Mouse (Mus musculus): ENCODE measurements around the gene Lst1. TPM values are rescaled to one million over a fixed set of nuclear protein-coding genes. Genes with fewer than 3 reads are reported as not detected.

Lst1 gene
- polyA plus RNA-seq, 2 experiments, result 25.6 to 37.7 TPM

DNA sequence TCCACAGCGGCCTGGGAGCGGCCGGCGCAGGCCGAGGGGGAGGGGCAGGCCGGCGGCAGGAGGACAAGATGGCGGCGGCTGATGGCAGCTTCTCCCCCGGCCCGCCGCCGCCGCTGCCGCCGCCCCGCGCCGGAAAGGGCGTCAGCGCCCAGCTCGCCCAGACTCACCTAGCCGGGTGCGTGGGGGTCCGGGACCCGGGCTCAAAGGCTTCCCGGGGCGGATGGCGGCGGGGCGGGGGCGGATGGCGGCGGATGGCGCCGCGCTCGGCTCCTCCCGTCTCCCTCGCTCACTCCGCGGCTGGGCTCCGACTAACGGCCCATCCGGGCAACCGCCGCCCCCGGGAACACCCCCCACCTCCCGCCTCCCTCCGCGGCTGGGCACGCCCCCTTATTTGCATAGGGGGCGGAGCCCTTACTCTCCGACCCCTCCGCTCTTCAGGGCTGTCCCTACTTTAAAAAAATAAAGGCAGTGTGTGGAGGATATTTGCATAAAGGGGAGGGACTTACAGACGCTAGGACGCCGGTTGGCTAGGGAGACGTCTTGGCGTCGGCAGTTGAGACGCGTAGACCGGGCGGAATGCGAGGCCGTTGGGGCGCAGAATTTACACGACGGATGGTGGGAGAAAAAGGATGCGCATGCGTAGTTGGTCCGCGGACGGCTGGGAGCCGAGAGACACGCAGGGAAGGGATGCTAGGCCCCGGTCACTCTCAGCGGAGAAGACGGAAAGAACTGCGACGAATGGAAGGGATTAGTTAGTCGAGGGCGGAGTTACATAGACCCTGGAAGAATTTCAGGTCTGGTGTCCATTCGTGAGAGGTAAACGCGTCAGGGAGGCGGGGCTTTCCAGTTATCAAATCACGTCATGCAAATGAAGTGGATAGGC lies 23.4 kb downstream of the Lst1 start, which contains the start of gene Prrc2a:
Prrc2a (minus strand) TSS at position 330 of the 883 bp plus-strand sequence.
- H3K4me1 ChIP-seq (replicated peaks; ENCODE audit: control insufficient read depth in 2 of 2, insufficient read depth in 2 of 2, low read length in 1 of 2), result peaks cover 4 to 21% of the 10 kb centered on the region in 2 experiments
- under 1% methylated on average over 72 of the region's 89 CpGs for WGBS (ENCODE audit: insufficient replicate concordance)
- ATAC-seq (ENCODE audit: insufficient read depth) (peak; percentile 95), DNase-seq (ENCODE audit: low read depth in 3 of 3, low spot score in 3 of 3) (peak; percentile 97 to 98 (median 97))
- peak within 1 kb of the TSS; percentile 90 for H3K4me2 ChIP-seq (ENCODE audit: low read depth)
- peak within 1 kb of the TSS; percentile 95 to 99 for H3K4me3 ChIP-seq (ENCODE audit: insufficient read depth in 1 of 2, low read depth in 2 of 2, low read length in 2 of 2)
- no peaks in the 10 kb centered on the region for H3K9me3 ChIP-seq (ENCODE audit: control insufficient read depth, low read length)
- H3K9ac ChIP-seq (replicated peaks), result peak within 1 kb of the TSS; percentile 99
- H3K36me3 ChIP-seq (replicated peaks; ENCODE audit: control insufficient read depth, insufficient read depth, low read depth), result peaks cover 25% of the 10 kb centered on the region
- TF ChIP-seq CTCF (IDR thresholded peaks at IDR 0.05; ENCODE audit: low read depth) (no peak), EP300 (IDR thresholded peaks at IDR 0.05; ENCODE audit: low read depth) (0 out of 2 replicates have a peak, but pooled peaks have one; percentile 10)
- no peaks in the 10 kb centered on the region for H3K27me3 ChIP-seq (ENCODE audit: control insufficient read depth, insufficient read depth, low read length)
- peak within 1 kb of the TSS; percentile 88 for H3K27ac ChIP-seq

DNA sequence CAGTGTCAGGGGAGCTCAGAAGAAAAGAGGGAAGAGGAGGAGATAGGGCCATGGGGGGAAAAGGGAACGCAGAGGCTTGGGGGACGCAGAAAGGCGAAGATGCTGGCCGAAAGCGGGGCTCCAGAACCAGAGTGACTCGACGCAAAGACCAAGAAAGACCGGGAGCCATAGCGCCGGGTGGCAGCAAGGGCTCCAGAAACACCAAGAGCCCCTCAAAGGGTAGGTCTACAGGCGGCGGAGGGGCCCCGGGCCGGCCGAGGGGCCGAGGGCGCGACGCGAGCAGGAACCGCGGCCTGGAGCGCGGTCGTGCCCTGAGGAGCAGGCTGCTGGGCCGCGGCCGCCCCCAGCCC lies 24.0 kb downstream of the Lst1 start:
- Histone ChIP-seq H3K27ac (peak overlapping the region; percentile 82), H3K36me3 (replicated peaks; ENCODE audit: control insufficient read depth, insufficient read depth, low read depth) (peaks cover 31% of the 10 kb centered on the region), H3K4me3 (ENCODE audit: insufficient read depth in 1 of 2, low read depth in 2 of 2, low read length in 2 of 2) (peak overlapping the region; percentile 95 to 99), H3K4me2 (ENCODE audit: low read depth) (peak overlapping the region; percentile 90), H3K27me3 (ENCODE audit: control insufficient read depth, insufficient read depth, low read length) (no peaks in the 10 kb centered on the region), H3K4me1 (replicated peaks; ENCODE audit: control insufficient read depth in 2 of 2, insufficient read depth in 2 of 2, low read length in 1 of 2) (peaks cover 4 to 21% of the 10 kb centered on the region in 2 experiments), H3K9me3 (ENCODE audit: control insufficient read depth, low read length) (no peaks in the 10 kb centered on the region), H3K9ac (replicated peaks) (peak overlapping the region; percentile 99)
- 0% methylated on average over 25 of the region's 28 CpGs for WGBS (ENCODE audit: insufficient replicate concordance)
- TF ChIP-seq EP300 (IDR thresholded peaks at IDR 0.05; ENCODE audit: low read depth) (no peak), CTCF (IDR thresholded peaks at IDR 0.05; ENCODE audit: low read depth) (no peak)
- ATAC-seq (ENCODE audit: insufficient read depth) (no peak), DNase-seq (ENCODE audit: low read depth in 3 of 3, low spot score in 3 of 3) (peak in 2 of 3 experiments; percentile 7 to 11)

DNA sequence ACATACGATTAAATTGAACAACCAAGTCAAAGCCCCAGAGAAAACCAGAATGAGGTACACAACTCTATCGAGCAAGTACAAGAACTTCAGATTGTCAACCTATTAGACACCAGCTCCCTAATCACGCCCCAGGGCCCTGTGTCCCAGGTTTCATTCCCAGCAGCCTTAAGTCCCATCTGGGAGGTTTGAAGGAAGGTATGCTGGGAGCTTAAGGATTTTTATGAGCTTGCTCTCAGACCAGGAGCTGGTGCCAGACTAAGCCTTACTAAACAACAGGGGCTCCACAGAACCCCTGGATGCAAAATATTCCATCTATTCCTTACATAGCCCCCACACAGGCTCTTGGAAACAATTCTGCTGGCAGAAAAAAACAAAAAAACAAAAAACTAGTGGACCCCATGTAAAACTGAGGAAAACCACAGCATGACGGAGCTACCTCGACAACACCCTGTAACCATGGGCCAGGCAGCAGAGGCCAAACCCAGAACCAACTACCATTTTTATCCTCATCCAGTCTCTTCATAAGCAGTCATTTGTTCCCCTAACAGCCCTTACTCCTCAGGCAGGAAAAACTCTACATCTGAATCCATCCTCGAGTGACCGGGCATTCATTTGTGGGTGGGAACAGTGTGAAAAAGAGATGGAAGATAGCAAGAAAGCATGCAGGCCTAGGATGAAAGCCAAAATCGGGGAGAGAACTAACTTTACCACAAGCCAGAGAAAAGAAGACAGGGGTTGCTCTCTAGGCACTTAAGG lies 24.7 kb downstream of the Lst1 start:
- H3K27me3 ChIP-seq (ENCODE audit: control insufficient read depth, insufficient read depth, low read length), result no peaks in the 10 kb centered on the region
- peak overlapping the region; percentile 95 to 99 for H3K4me3 ChIP-seq (ENCODE audit: insufficient read depth in 1 of 2, low read depth in 2 of 2, low read length in 2 of 2)
- H3K36me3 ChIP-seq (replicated peaks; ENCODE audit: control insufficient read depth, insufficient read depth, low read depth), result peaks cover 38% of the 10 kb centered on the region
- H3K9me3 ChIP-seq (ENCODE audit: control insufficient read depth, low read length), result no peaks in the 10 kb centered on the region
- no peak for TF ChIP-seq CTCF (IDR thresholded peaks at IDR 0.05; ENCODE audit: low read depth)
- TF ChIP-seq EP300 (IDR thresholded peaks at IDR 0.05; ENCODE audit: low read depth), result no peak
- H3K27ac ChIP-seq, result peak overlapping the region; percentile 82
- DNase-seq (ENCODE audit: low read depth in 3 of 3, low spot score in 3 of 3), result peak in 2 of 3 experiments; percentile 9 to 35
- H3K9ac ChIP-seq (replicated peaks), result peak overlapping the region; percentile 99
- WGBS (ENCODE audit: insufficient replicate concordance), result 13% methylated on average over 8 of the region's 8 CpGs
- no peak for ATAC-seq (ENCODE audit: insufficient read depth)
- H3K4me1 ChIP-seq (replicated peaks; ENCODE audit: control insufficient read depth in 2 of 2, insufficient read depth in 2 of 2, low read length in 1 of 2), result peaks cover 4 to 21% of the 10 kb centered on the region in 2 experiments
- peak overlapping the region; percentile 90 for H3K4me2 ChIP-seq (ENCODE audit: low read depth)

DNA sequence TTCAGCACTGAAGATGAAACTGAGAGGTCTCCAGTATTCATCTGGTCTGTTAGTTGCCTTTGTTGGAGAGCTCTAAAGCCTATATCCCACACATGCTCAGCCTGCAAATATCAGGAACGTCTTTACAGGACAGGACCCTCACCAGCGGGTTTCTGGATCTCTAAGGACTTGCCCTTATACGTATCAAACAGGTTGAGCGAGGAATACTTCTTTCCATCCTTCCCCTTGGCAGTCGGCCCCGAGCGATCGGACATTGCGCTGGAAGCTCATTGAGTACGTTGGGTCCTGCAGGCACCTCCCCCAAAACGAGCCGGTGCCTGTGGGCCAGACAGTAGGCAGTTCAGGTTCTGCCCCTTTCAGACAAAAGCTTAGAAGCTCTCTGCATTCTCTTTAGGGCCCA lies 25.5 kb downstream of the Lst1 start:
- H3K27ac ChIP-seq, result no peak overlapping the region
- no peak for TF ChIP-seq CTCF (IDR thresholded peaks at IDR 0.05; ENCODE audit: low read depth)
- TF ChIP-seq EP300 (IDR thresholded peaks at IDR 0.05; ENCODE audit: low read depth), result no peak
- no peak for DNase-seq (ENCODE audit: low read depth in 3 of 3, low spot score in 3 of 3)

More for the DNA sequence above, 25.5 kb downstream of the Lst1 start:
- Histone ChIP-seq H3K4me3 (ENCODE audit: insufficient read depth in 1 of 2, low read depth in 2 of 2, low read length in 2 of 2) (peak overlapping the region; percentile 26 to 99), H3K9me3 (ENCODE audit: control insufficient read depth, low read length) (no peaks in the 10 kb centered on the region), H3K36me3 (replicated peaks; ENCODE audit: control insufficient read depth, insufficient read depth, low read depth) (peaks cover 46% of the 10 kb centered on the region), H3K27me3 (ENCODE audit: control insufficient read depth, insufficient read depth, low read length) (no peaks in the 10 kb centered on the region), H3K9ac (replicated peaks) (peak overlapping the region; percentile 99), H3K4me2 (ENCODE audit: low read depth) (peak overlapping the region; percentile 90), H3K4me1 (replicated peaks; ENCODE audit: control insufficient read depth in 2 of 2, insufficient read depth in 2 of 2, low read length in 1 of 2) (peaks cover 4 to 21% of the 10 kb centered on the region in 2 experiments)
- no peak for ATAC-seq (ENCODE audit: insufficient read depth)
- WGBS (ENCODE audit: insufficient replicate concordance), result 65% methylated on average over 12 of the region's 12 CpGs

Data from liver, embryonic 14.5 days (tissue).